Comparison of ENCODE assay signal across 25 mouse cellular contexts in genomic region chr3:145985333-145985925, GRCm38 (mm10). TPM values are rescaled to one million over a fixed set of nuclear protein-coding genes. Genes with fewer than 3 reads are reported as not detected.
DNase-seq lines count a peak whose midpoint lies in the region; ATAC-seq and TF ChIP-seq lines count a peak whose summit lies in the region.
"Had no signal": no experiment of that assay in that cellular context is flagged by ENCODE, and none has a peak within 500 bp of the region (broad histone marks: within the 10 kb centered on the region; RNA-seq: fewer than 3 reads in every experiment).

No protein-coding gene starts in this region.

- no peak overlapping the region for H3K9ac ChIP-seq in liver, adult 2 months (ENCODE audit: low read depth, low read length)
- H3K9ac ChIP-seq in liver, embryonic 12.5 days = no peak overlapping the region
- H3K9ac ChIP-seq in stomach, postnatal 0 days (ENCODE audit: low read length) = no peak overlapping the region
- H3K9ac ChIP-seq: embryonic facial prominence, embryonic 13.5 days; intestine, embryonic 15.5 days; midbrain, embryonic 15.5 days; neural tube, embryonic 13.5 days had no signal

- H3K27ac ChIP-seq in liver, adult 2 months (replicated peaks; ENCODE audit: insufficient read depth, low read depth, low read length) = no peak overlapping the region
- no peak overlapping the region for H3K27ac ChIP-seq in liver, embryonic 12.5 days
- no peak overlapping the region for H3K27ac ChIP-seq in stomach, postnatal 0 days (replicated peaks)
- H3K27ac ChIP-seq: embryonic facial prominence, embryonic 13.5 days; intestine, embryonic 15.5 days; layer of hippocampus, adult 2 months; midbrain, embryonic 15.5 days; neural tube, embryonic 13.5 days had no signal

- TF ChIP-seq POLR2A in liver, adult 2 months (IDR thresholded peaks at IDR 0.05; ENCODE audit: extremely low read depth, insufficient read depth, low read length) = no peak

- no peaks in the 10 kb centered on the region; the same call in 1 of the 2 replicates for H3K79me2 ChIP-seq in liver, adult 2 months (ENCODE audit: control insufficient read depth, insufficient read depth, low read length)

- peaks cover 9% of the 10 kb centered on the region for H3K4me1 ChIP-seq in liver, adult 2 months (ENCODE audit: control insufficient read depth, insufficient read depth, low read length)
- peaks cover 22% of the 10 kb centered on the region for H3K4me1 ChIP-seq in liver, embryonic 12.5 days
- H3K4me1 ChIP-seq in stomach, postnatal 0 days (replicated peaks; ENCODE audit: control insufficient read depth, insufficient read depth) = no peaks in the 10 kb centered on the region
- H3K4me1 ChIP-seq: intestine, embryonic 15.5 days had no signal

- no peaks in the 10 kb centered on the region for H3K9me3 ChIP-seq in liver, embryonic 12.5 days (replicated peaks)
- no peaks in the 10 kb centered on the region for H3K9me3 ChIP-seq in stomach, postnatal 0 days (ENCODE audit: control insufficient read depth, low read length)
- H3K9me3 ChIP-seq: embryonic facial prominence, embryonic 13.5 days; intestine, embryonic 15.5 days; midbrain, embryonic 15.5 days; neural tube, embryonic 13.5 days had no signal

- WGBS in liver, adult 2 months = 22% methylated on average over 7 of the region's 7 CpGs
- WGBS in liver, embryonic 12.5 days (ENCODE audit: insufficient replicate concordance) = 61% methylated on average over 7 of the region's 7 CpGs
- 58% methylated on average over 7 of the region's 7 CpGs for WGBS in stomach, postnatal 0 days

- no peak for TF ChIP-seq CTCF in liver, adult 2 months (IDR thresholded peaks at IDR 0.05; ENCODE audit: low read depth, low read length)
- no peak for TF ChIP-seq CTCF in stomach, postnatal 0 days (IDR thresholded peaks at IDR 0.05; ENCODE audit: low read depth)

- peak; percentile 84 for DNase-seq in liver, adult 2 months (ENCODE audit: extremely low read depth, low read depth, low spot score)
- DNase-seq in 3T3-L1 (ENCODE audit: low read depth, low spot score) (peak; percentile 13), adipocyte (ENCODE audit: low spot score) (peak; percentile 70)
- DNase-seq in lung, postnatal 25 days (ENCODE audit: low spot score) = peak; percentile 70
- DNase-seq in stomach, postnatal 0 days (ENCODE audit: low spot score) = no peak
- no peak for DNase-seq in urinary bladder, postnatal 36 days (ENCODE audit: low spot score in 2 of 2)
- DNase-seq in layer of hippocampus, adult 9-11 months = no peak
- DNase-seq: adrenal gland, postnatal 25 days; cerebellum, adult 8-10 months; cerebellum, postnatal 36 days; embryo, embryonic 11 days; gastrocnemius, postnatal 10 days; kidney, postnatal 25 days; layer of hippocampus, postnatal 36 days; thymus, postnatal 36 days had no signal

- H3K27me3 ChIP-seq in liver, adult 2 months (ENCODE audit: control insufficient read depth, insufficient read depth, low read length) = no peaks in the 10 kb centered on the region
- peaks cover 63% of the 10 kb centered on the region for H3K27me3 ChIP-seq in liver, embryonic 12.5 days (replicated peaks)
- no peaks in the 10 kb centered on the region for H3K27me3 ChIP-seq in stomach, postnatal 0 days (ENCODE audit: control insufficient read depth, insufficient read depth, low read length)
- H3K27me3 ChIP-seq: intestine, embryonic 15.5 days had no signal

- no peaks in the 10 kb centered on the region for H3K36me3 ChIP-seq in liver, adult 2 months (ENCODE audit: control insufficient read depth, insufficient read depth, low read length)
- no peaks in the 10 kb centered on the region for H3K36me3 ChIP-seq in liver, embryonic 12.5 days
- no peaks in the 10 kb centered on the region for H3K36me3 ChIP-seq in stomach, postnatal 0 days (ENCODE audit: control insufficient read depth, insufficient read depth, low read length)
- H3K36me3 ChIP-seq: embryonic facial prominence, embryonic 13.5 days; intestine, embryonic 15.5 days; midbrain, embryonic 15.5 days; neural tube, embryonic 13.5 days had no signal

- H3K4me3 ChIP-seq in liver, adult 2 months (ENCODE audit: insufficient read depth, low read depth, low read length) = no peak overlapping the region
- no peak overlapping the region for H3K4me3 ChIP-seq in liver, embryonic 12.5 days
- no peak overlapping the region for H3K4me3 ChIP-seq in stomach, postnatal 0 days (ENCODE audit: low read depth, low read length)
- H3K4me3 ChIP-seq: embryonic facial prominence, embryonic 13.5 days; erythroblast, embryonic 14.5 days; intestine, embryonic 15.5 days; layer of hippocampus, adult 2 months; midbrain, embryonic 15.5 days; myocyte; neural tube, embryonic 13.5 days had no signal

- no peak for TF ChIP-seq EP300 in stomach, postnatal 0 days (optimal IDR thresholded peaks at IDR 0.05)

- no peak overlapping the region for H3K4me2 ChIP-seq in liver, embryonic 12.5 days
- H3K4me2 ChIP-seq in stomach, postnatal 0 days (replicated peaks; ENCODE audit: low read depth) = no peak overlapping the region
- H3K4me2 ChIP-seq: embryonic facial prominence, embryonic 13.5 days; intestine, embryonic 15.5 days; midbrain, embryonic 15.5 days; neural tube, embryonic 13.5 days had no signal

- no peak for ATAC-seq in liver, embryonic 12.5 days
- no peak for ATAC-seq in stomach, postnatal 0 days (ENCODE audit: low FRiP score, low TSS enrichment)
- ATAC-seq: forebrain, embryonic 16.5 days; hindbrain, embryonic 16.5 days; intestine, embryonic 15.5 days; midbrain, embryonic 15.5 days had no signal

RNA-seq across cellular contexts. Expression of gene Syde2, which starts 2.2 kb away (rescaled TPM):
- total RNA-seq in liver, adult 2 months (2014; rRNA removed) = 5.4 and 7.9 TPM in 2 replicates
- polyA plus RNA-seq in liver, adult 2 months (2012; rRNA removed) = 1.3 and 1.7 TPM in 2 replicates
- polyA plus RNA-seq in liver, embryonic 12.5 days (2016; fragmentation: Nextera tagmentation; extraction: Ambion mirVana) = 1.3 and 1.4 TPM in 2 replicates
- polyA plus RNA-seq in stomach, postnatal 0 days (2015; fragmentation: Nextera tagmentation; extraction: Ambion mirVana) = 1.4 and 1.6 TPM in 2 replicates
- polyA plus RNA-seq: erythroblast, embryonic 14.5 days had no signal

RNA-seq across cellular contexts. Expression of gene 2410004B18Rik, which starts 47.6 kb away (rescaled TPM):
- 6.7 and 8.2 TPM in 2 replicates for total RNA-seq in liver, adult 2 months (2014; rRNA removed)
- 3.6 and 3.7 TPM in 2 replicates for polyA plus RNA-seq in liver, adult 2 months (2012; rRNA removed)
- 25.6 and 27.4 TPM in 2 replicates for polyA plus RNA-seq in liver, embryonic 12.5 days (2016; fragmentation: Nextera tagmentation; extraction: Ambion mirVana)
- 33.1 and 36.4 TPM in 2 replicates for polyA plus RNA-seq in stomach, postnatal 0 days (2015; fragmentation: Nextera tagmentation; extraction: Ambion mirVana)

Comparison
In these comparisons a context has a peak if more than half of its experiments do, and no peak if none do; other contexts are left out.
1. DNase-seq: peak in liver, adult 2 months (single experiment), 3T3-L1 (single experiment), adipocyte (single experiment) and lung, postnatal 25 days (single experiment); none in stomach, postnatal 0 days (single experiment), urinary bladder, postnatal 36 days (0 of 2) and layer of hippocampus, adult 9-11 months (single experiment).